Mouse (Mus musculus): Measurements from ENCODE around the gene Pik3r2.

DNA sequence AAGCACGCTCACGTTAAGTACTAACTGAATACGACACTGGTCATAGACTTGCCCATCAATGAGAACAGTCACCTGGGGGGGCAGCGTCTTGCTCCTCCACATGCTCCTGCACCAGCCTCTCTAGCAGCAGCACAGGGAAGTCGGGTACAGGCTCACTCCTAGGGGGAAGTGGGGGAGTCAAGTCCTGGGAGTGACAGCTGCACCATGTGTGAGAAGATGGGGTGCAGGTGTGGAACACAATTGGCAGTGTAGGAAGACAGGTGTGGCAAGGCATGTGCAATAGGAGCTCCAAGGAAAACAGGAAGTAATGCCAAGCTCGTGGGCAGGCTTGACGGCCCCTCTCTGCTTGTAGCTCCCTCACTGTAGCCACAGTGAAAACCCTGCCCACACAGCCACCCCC, 5.3 kb downstream of the Pik3r2 start:
- TF ChIP-seq POLR2A (IDR thresholded peaks at IDR 0.05; ENCODE audit: insufficient read length, low read depth) = no peak
- TF ChIP-seq CEBPB (IDR thresholded peaks at IDR 0.05; ENCODE audit: insufficient read depth, poor library complexity, severe bottlenecking) = no peak
- no peak for TF ChIP-seq REST (IDR thresholded peaks at IDR 0.05; ENCODE audit: insufficient read depth, insufficient read length)
- TF ChIP-seq MYOG (IDR thresholded peaks at IDR 0.05; ENCODE audit: control insufficient read depth in 1 of 3, insufficient read depth in 1 of 3, insufficient read length in 2 of 3, low read depth in 2 of 3) = peak in 2 of 3 experiments; percentile 49 to 74
- TF ChIP-seq USF1 (IDR thresholded peaks at IDR 0.05; ENCODE audit: low read depth) = no peak
- no peak for TF ChIP-seq POLR2AphosphoS2 (IDR thresholded peaks at IDR 0.05; ENCODE audit: insufficient read length, low read depth)
- TF ChIP-seq TCF3 (IDR thresholded peaks at IDR 0.05; ENCODE audit: insufficient read length, low read depth) = no peak
- no peak for TF ChIP-seq E2F4 (IDR thresholded peaks at IDR 0.05; ENCODE audit: insufficient read depth)
